ENCODE assay signal across 8 mouse cellular contexts in the genomic region with DNA sequence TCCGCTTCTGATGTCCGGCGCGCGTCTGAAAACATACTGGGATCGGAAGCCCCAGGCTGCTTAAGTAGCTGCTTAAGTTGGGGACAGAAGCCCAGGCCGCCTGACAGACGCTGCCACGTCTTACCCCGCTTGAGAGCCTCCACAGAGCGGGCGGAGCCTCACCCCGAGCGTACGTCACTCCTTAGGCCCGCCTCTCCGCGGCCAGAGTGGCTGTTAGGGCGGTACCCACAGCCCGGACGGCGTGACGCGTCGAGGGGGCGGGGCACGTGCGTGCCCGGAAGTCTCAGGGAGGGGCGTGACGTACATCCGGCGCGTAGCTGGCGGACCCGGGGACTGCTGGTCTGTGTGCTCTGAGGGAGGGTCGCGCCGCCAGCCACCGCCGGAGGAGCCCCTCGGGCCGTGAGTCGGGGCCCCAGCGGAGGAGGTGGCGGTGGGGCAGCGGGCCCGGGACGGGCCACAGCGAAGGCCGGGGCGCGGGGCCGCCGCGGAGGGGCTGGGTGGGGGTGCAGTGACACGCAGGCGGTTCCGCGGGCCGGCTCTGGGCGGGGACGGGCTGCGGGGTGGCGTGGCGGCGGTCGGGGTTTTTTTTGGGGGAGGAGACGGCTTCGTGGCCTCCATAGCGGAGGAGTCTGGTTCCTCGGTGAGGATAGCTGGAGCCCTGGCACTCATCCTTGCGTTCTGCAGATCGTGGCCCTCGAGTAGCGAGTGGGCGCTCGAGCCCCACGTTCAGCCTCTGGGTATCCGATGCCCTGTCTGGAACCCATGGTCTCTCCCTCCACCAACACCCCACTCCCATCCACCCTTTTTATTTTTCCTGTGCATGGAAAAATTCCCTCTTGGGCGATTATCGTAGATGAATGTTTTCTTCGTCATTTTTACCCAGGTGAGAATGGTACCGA. TPM values are rescaled to one million over a fixed set of nuclear protein-coding genes. Genes with fewer than 3 reads are reported as not detected.
DNase-seq lines count a peak whose midpoint lies in the region; ATAC-seq and TF ChIP-seq lines count a peak whose summit lies in the region.

TSS of gene Sar1a (plus strand) at position 285 of the 899 bp plus-strand sequence.

- peak; percentile 96 for TF ChIP-seq POLR2A in olfactory bulb, adult 2 months (IDR thresholded peaks at IDR 0.05; ENCODE audit: insufficient read depth, low read depth, low read length)
- peak; percentile 82; the same call in 1 of the 2 replicates for TF ChIP-seq POLR2A in thymus, adult 2 months (IDR thresholded peaks at IDR 0.05; ENCODE audit: control insufficient read depth, extremely low read depth, insufficient read depth, low read length, poor library complexity)

- peaks cover 3% of the 10 kb centered on the region for H3K36me3 ChIP-seq in ES-E14 (ENCODE audit: control insufficient read depth, insufficient read depth, low read length, poor library complexity, severe bottlenecking)
- H3K36me3 ChIP-seq in forebrain, embryonic 16.5 days (ENCODE audit: control insufficient read depth, insufficient read depth) = peaks cover 4% of the 10 kb centered on the region; the same call in 1 of the 2 replicates
- peaks cover 10% of the 10 kb centered on the region for H3K36me3 ChIP-seq in lung, embryonic 14.5 days (ENCODE audit: insufficient read depth)
- peaks cover 5% of the 10 kb centered on the region for H3K36me3 ChIP-seq in thymus, adult 2 months (ENCODE audit: control insufficient read depth, insufficient read depth, low read length)

- in situ Hi-C loops in ES-E14 (cut with MboI; ENCODE audit: low sequenced_read_pairs in 2 of 2, unreplicated experiment in 2 of 2) = no loop called here

- H3K27me3 ChIP-seq in forebrain, embryonic 16.5 days (replicated peaks; ENCODE audit: control insufficient read depth, insufficient read depth, low read length) = no peaks in the 10 kb centered on the region
- no peaks in the 10 kb centered on the region for H3K27me3 ChIP-seq in lung, embryonic 14.5 days (ENCODE audit: insufficient read depth, low read length)
- H3K27me3 ChIP-seq in thymus, adult 2 months (ENCODE audit: control insufficient read depth, insufficient read depth, low read length) = no peaks in the 10 kb centered on the region

- peak; percentile 94 for DNase-seq in ES-E14 (ENCODE audit: low read depth, low spot score)
- DNase-seq in cerebellum, adult 11-12 months = peak; percentile 98
- peak; percentile 98 to 99 for DNase-seq in heart, postnatal 36 days
- DNase-seq in layer of hippocampus, adult 2 months (ENCODE audit: low spot score in 2 of 2) = peak; percentile 98 to 99
- peak; percentile 99 for DNase-seq in lung, embryonic 14.5 days
- DNase-seq in thymus, adult 2 months = peak; percentile 98

- intact Hi-C loops in heart, postnatal 36 days (cut with DNase I) = no loop called here

- H3K9ac ChIP-seq in ES-E14 (ENCODE audit: insufficient read depth, low read depth, low read length, poor library complexity, severe bottlenecking) = peak within 1 kb of the TSS; percentile 94
- peak within 1 kb of the TSS; percentile 82 for H3K9ac ChIP-seq in forebrain, embryonic 16.5 days (replicated peaks; ENCODE audit: low read depth, low read length)
- peak within 1 kb of the TSS; percentile 94 for H3K9ac ChIP-seq in lung, embryonic 14.5 days

- TF ChIP-seq CTCF in layer of hippocampus, adult 2 months (conservative IDR thresholded peaks at IDR 0.05) = no peak
- TF ChIP-seq CTCF in lung, embryonic 14.5 days (IDR thresholded peaks at IDR 0.05; ENCODE audit: low read depth) = no peak
- TF ChIP-seq CTCF in olfactory bulb, adult 2 months (IDR thresholded peaks at IDR 0.05; ENCODE audit: insufficient read depth, low read depth, low read length) = no peak
- 0 out of 2 replicates have a peak, but pooled peaks have one; percentile 24 for TF ChIP-seq CTCF in thymus, adult 2 months (IDR thresholded peaks at IDR 0.05; ENCODE audit: borderline replicate concordance, control insufficient read depth, extremely low read depth, insufficient read depth, low read length, poor library complexity)

- H3K4me3 ChIP-seq in ES-E14 (ENCODE audit: insufficient read depth in 1 of 2, low read depth in 1 of 2, low read length in 2 of 2, poor library complexity in 1 of 2, severe bottlenecking in 1 of 2) = peak within 1 kb of the TSS; percentile 99 to 100
- H3K4me3 ChIP-seq in forebrain, embryonic 16.5 days (replicated peaks; ENCODE audit: low read length) = peak within 1 kb of the TSS; percentile 67
- H3K4me3 ChIP-seq in layer of hippocampus, adult 2 months = peak within 1 kb of the TSS; percentile 93
- peak within 1 kb of the TSS; percentile 95 for H3K4me3 ChIP-seq in lung, embryonic 14.5 days (ENCODE audit: low read depth, low read length)
- peak within 1 kb of the TSS; percentile 74 for H3K4me3 ChIP-seq in olfactory bulb, adult 2 months (ENCODE audit: insufficient read depth, low read depth, low read length)
- peak within 1 kb of the TSS; percentile 92 for H3K4me3 ChIP-seq in thymus, adult 2 months (ENCODE audit: control insufficient read depth, insufficient read depth, low read length)

- peak within 1 kb of the TSS; percentile 68 for H3K4me2 ChIP-seq in forebrain, embryonic 16.5 days (ENCODE audit: low read length)
- peak within 1 kb of the TSS; percentile 94 for H3K4me2 ChIP-seq in lung, embryonic 14.5 days

- H3K27ac ChIP-seq in ES-E14 (ENCODE audit: insufficient read depth, low read depth, low read length, poor library complexity, severe bottlenecking) = peak within 1 kb of the TSS; percentile 62; the same call in 1 of the 2 replicates
- peak within 1 kb of the TSS; percentile 64 for H3K27ac ChIP-seq in forebrain, embryonic 16.5 days (ENCODE audit: low read length)
- H3K27ac ChIP-seq in layer of hippocampus, adult 2 months = peak within 1 kb of the TSS; percentile 95
- peak within 1 kb of the TSS; percentile 83 for H3K27ac ChIP-seq in lung, embryonic 14.5 days (ENCODE audit: low read depth)
- peak within 1 kb of the TSS; percentile 63 for H3K27ac ChIP-seq in olfactory bulb, adult 2 months (ENCODE audit: insufficient read depth, low read depth, low read length)
- H3K27ac ChIP-seq in thymus, adult 2 months (ENCODE audit: control insufficient read depth, insufficient read depth, low read length) = peak within 1 kb of the TSS; percentile 36; the same call in 1 of the 2 replicates

- no peaks in the 10 kb centered on the region for H3K9me3 ChIP-seq in ES-E14 (ENCODE audit: control insufficient read depth, insufficient read depth, low read depth, low read length)
- H3K9me3 ChIP-seq in forebrain, embryonic 16.5 days (ENCODE audit: control insufficient read depth, low read length) = no peaks in the 10 kb centered on the region
- H3K9me3 ChIP-seq in lung, embryonic 14.5 days (ENCODE audit: low read depth, low read length) = no peaks in the 10 kb centered on the region

- peaks cover 3 to 4% of the 10 kb centered on the region in 2 experiments; a peak in 3 of 4 replicates for H3K4me1 ChIP-seq in ES-E14 (ENCODE audit: control insufficient read depth in 2 of 2, insufficient read depth in 2 of 2, low read length in 2 of 2, poor library complexity in 1 of 2)
- H3K4me1 ChIP-seq in forebrain, embryonic 16.5 days (replicated peaks; ENCODE audit: control insufficient read depth, insufficient read depth, low read length) = peaks cover 11% of the 10 kb centered on the region
- H3K4me1 ChIP-seq in lung, embryonic 14.5 days (ENCODE audit: insufficient read depth) = peaks cover 4% of the 10 kb centered on the region; the same call in 1 of the 2 replicates
- H3K4me1 ChIP-seq in olfactory bulb, adult 2 months (ENCODE audit: control insufficient read depth, insufficient read depth, low read length) = peaks cover 3% of the 10 kb centered on the region
- peaks cover 6% of the 10 kb centered on the region for H3K4me1 ChIP-seq in thymus, adult 2 months (replicated peaks; ENCODE audit: control insufficient read depth, insufficient read depth, low read length)

- ATAC-seq in forebrain, embryonic 16.5 days = peak; percentile 100
- peak; percentile 100 for ATAC-seq in lung, embryonic 14.5 days (ENCODE audit: insufficient read depth)

- WGBS in forebrain, embryonic 16.5 days = under 1% methylated on average over 72 of the region's 84 CpGs
- WGBS in lung, embryonic 14.5 days = under 1% methylated on average over 72 of the region's 84 CpGs
- WGBS in olfactory bulb, adult 2 months = 1% methylated on average over 84 of the region's 84 CpGs
- under 1% methylated on average over 84 of the region's 84 CpGs for WGBS in thymus, adult 2 months

TF ChIP-seq in ES-E14, 5 proteins besides CTCF, POLR2A, EP300 and RAD21:
- no peak for TF ChIP-seq ZC3H11A (IDR thresholded peaks at IDR 0.05; ENCODE audit: borderline replicate concordance, low read depth, low read length)
- no peak for TF ChIP-seq CHD2 (IDR thresholded peaks at IDR 0.05; ENCODE audit: low read depth, low read length)
- no peak for TF ChIP-seq ZNF384 (IDR thresholded peaks at IDR 0.05; ENCODE audit: low read depth, low read length)
- TF ChIP-seq MAFK (IDR thresholded peaks at IDR 0.05; ENCODE audit: insufficient read depth, low read depth, low read length) = no peak
- no peak; the same call in 1 of the 2 replicates for TF ChIP-seq HCFC1 (IDR thresholded peaks at IDR 0.05; ENCODE audit: borderline replicate concordance, insufficient read depth, low read length)

RNA-seq across cellular contexts. Expression of gene Sar1a, which starts in this region (rescaled TPM):
- 145 and 158 TPM in 2 replicates for total RNA-seq in ES-E14 (2012; rRNA removed)
- 224 and 244 TPM in 2 replicates for polyA plus RNA-seq in forebrain, embryonic 16.5 days (2015; fragmentation: Nextera tagmentation; extraction: Ambion mirVana)
- total RNA-seq in heart, postnatal 36 days (2021) = 100 to 1,000 TPM; 164 to 177 TPM
- 100 to 1,000 TPM; 117 to 124 TPM for total RNA-seq in layer of hippocampus, adult 2 months (2021)
- 265 and 272 TPM in 2 replicates for polyA plus RNA-seq in lung, embryonic 14.5 days (2014; fragmentation: Nextera tagmentation; extraction: Ambion mirVana)
- polyA plus RNA-seq in olfactory bulb, adult 2 months (2012; ENCODE audit: insufficient read depth, insufficient read length, low replicate concordance, missing spikeins) = 703 TPM in 1 of 2 replicates, not detected in the other
- 71.8 and 74.7 TPM in 2 replicates for polyA plus RNA-seq in thymus, adult 2 months (2012; rRNA removed)

Comparison
In these comparisons a context has a peak if more than half of its experiments do, and no peak if none do; other contexts are left out.
1. Peak in every context shown above with its lines: DNase-seq, ATAC-seq, H3K4me3 ChIP-seq and H3K27ac ChIP-seq.
2. H3K27ac ChIP-seq: peak in every context shown above with its lines; median percentile 95 in layer of hippocampus, adult 2 months; 83 in lung, embryonic 14.5 days; 64 in forebrain, embryonic 16.5 days; 63 in olfactory bulb, adult 2 months; 62 in ES-E14; 36 in thymus, adult 2 months.